Mouse (Mus musculus): ENCODE measurements around the gene Maml2.

Maml2 gene

GRCm38 (mm10) chr9:13563475-13564414 is 266.0 kb downstream of the Maml2 start:
- no peak for DNase-seq (ENCODE audit: low read depth in 2 of 2, low spot score in 2 of 2)

GRCm38 (mm10) chr9:13565343-13566019 is 267.7 kb downstream of the Maml2 start:
- DNase-seq (ENCODE audit: low read depth in 2 of 2, low spot score in 2 of 2), result no peak

- DNase-seq (ENCODE audit: low read depth in 2 of 2, low spot score in 2 of 2), result no peak
These were observed 268.6 kb downstream of the Maml2 start for GRCm38 (mm10) chr9:13566154-13566885.

- DNase-seq (ENCODE audit: low read depth in 2 of 2, low spot score in 2 of 2), result no peak
These were observed 271.3 kb downstream of the Maml2 start for GRCm38 (mm10) chr9:13569023-13569422.

GRCm38 (mm10) chr9:13572847-13573246 is 275.1 kb downstream of the Maml2 start:
- no peak for DNase-seq (ENCODE audit: low read depth in 2 of 2, low spot score in 2 of 2)

GRCm38 (mm10) chr9:13574059-13574458 is 276.3 kb downstream of the Maml2 start:
- DNase-seq (ENCODE audit: low read depth in 2 of 2, low spot score in 2 of 2), result no peak

- no peak for DNase-seq (ENCODE audit: low read depth in 2 of 2, low spot score in 2 of 2)
These were observed 277.2 kb downstream of the Maml2 start for GRCm38 (mm10) chr9:13574913-13575312.

- DNase-seq (ENCODE audit: low read depth in 2 of 2, low spot score in 2 of 2), result no peak
These were observed 279.4 kb downstream of the Maml2 start for GRCm38 (mm10) chr9:13577150-13577549.

GRCm38 (mm10) chr9:13581184-13581583 is 283.4 kb downstream of the Maml2 start:
- DNase-seq (ENCODE audit: low read depth in 2 of 2, low spot score in 2 of 2), result no peak

GRCm38 (mm10) chr9:13583952-13584351 is 286.2 kb downstream of the Maml2 start:
- no peak for DNase-seq (ENCODE audit: low read depth in 2 of 2, low spot score in 2 of 2)

GRCm38 (mm10) chr9:13584435-13584834 is 286.7 kb downstream of the Maml2 start:
- DNase-seq (ENCODE audit: low read depth in 2 of 2, low spot score in 2 of 2), result no peak

- DNase-seq (ENCODE audit: low read depth in 2 of 2, low spot score in 2 of 2), result no peak
These were observed 289.6 kb downstream of the Maml2 start for GRCm38 (mm10) chr9:13587085-13587933.

- no peak for DNase-seq (ENCODE audit: low read depth in 2 of 2, low spot score in 2 of 2)
These were observed 291.0 kb downstream of the Maml2 start for GRCm38 (mm10) chr9:13588786-13589185.

- no peak for DNase-seq (ENCODE audit: low read depth in 2 of 2, low spot score in 2 of 2)
These were observed 294.9 kb downstream of the Maml2 start for GRCm38 (mm10) chr9:13592701-13593100.

GRCm38 (mm10) chr9:13597736-13598135 is 300.0 kb downstream of the Maml2 start:
- DNase-seq (ENCODE audit: low read depth in 2 of 2, low spot score in 2 of 2), result no peak

GRCm38 (mm10) chr9:13598596-13599333 is 301.0 kb downstream of the Maml2 start:
- no peak for DNase-seq (ENCODE audit: low read depth in 2 of 2, low spot score in 2 of 2)

- DNase-seq (ENCODE audit: low read depth in 2 of 2, low spot score in 2 of 2), result no peak
These were observed 301.5 kb downstream of the Maml2 start for GRCm38 (mm10) chr9:13599334-13599614.

- DNase-seq (ENCODE audit: low read depth in 2 of 2, low spot score in 2 of 2), result no peak
These were observed 302.0 kb downstream of the Maml2 start for GRCm38 (mm10) chr9:13599800-13600199.

- DNase-seq (ENCODE audit: low read depth in 2 of 2, low spot score in 2 of 2), result no peak
These were observed 304.0 kb downstream of the Maml2 start for GRCm38 (mm10) chr9:13601729-13602128.

- no peak for DNase-seq (ENCODE audit: low read depth in 2 of 2, low spot score in 2 of 2)
These were observed 305.9 kb downstream of the Maml2 start for GRCm38 (mm10) chr9:13603533-13604143.
